Mouse (Mus musculus): ENCODE measurements around the gene Gm21970.

DNA sequence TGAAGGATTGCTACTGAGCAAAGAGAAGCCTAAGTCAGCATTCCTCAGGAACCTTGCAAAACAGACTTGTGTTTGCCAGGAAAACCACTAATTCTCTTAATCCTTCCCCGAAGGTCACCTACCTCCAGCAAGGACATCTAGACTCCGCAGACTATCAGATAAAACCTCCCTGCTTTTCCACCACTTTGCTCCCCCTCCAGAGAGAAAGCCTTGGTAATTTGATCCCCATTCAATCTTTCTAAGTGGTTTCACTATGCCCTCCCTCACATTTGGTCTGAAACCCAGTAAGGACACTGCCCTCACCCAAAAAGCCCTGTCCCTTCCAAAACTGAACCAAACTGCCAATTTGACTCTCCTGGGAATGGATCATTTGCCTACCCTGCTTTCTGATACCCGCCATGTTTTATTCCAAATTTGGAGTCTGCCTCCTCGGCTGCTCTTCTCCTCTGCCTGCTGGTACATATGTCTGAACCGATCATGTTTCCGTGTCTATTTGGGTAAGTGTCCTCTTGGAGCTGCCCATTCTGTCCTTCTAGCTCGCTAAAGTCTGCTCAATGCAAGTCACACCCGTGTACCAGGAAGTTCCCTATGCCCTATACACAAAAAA lies 36.8 kb downstream of the Gm21970 start:
- TF ChIP-seq POLR2A (IDR thresholded peaks at IDR 0.05; ENCODE audit: borderline replicate concordance, low read depth, low read length), result no peak
- no peak for TF ChIP-seq CTCF (IDR thresholded peaks at IDR 0.05; ENCODE audit: low read depth, low read length)
